Comparison of ENCODE assay signal across 8 mouse cellular contexts in genomic region chr14:17402751-17403479, GRCm38 (mm10).
A peak's percentile ranks its signal among the peaks of the same experiment; 100 is the strongest.
DNase-seq lines count a peak whose midpoint lies in the region; ATAC-seq and TF ChIP-seq lines count a peak whose summit lies in the region.

No protein-coding gene starts in this region.

- peak; percentile 66 for DNase-seq in heart, adult 11 months
- no peak for DNase-seq in heart, embryonic 10.5 days (ENCODE audit: low spot score)
- no peak for DNase-seq in Patski (ENCODE audit: low read depth, low spot score)
- DNase-seq in embryo, embryonic 11 days: peak; percentile 83
- DNase-seq in heart, postnatal 4 days: peak; percentile 49
- DNase-seq in layer of hippocampus, adult 9-10 months (ENCODE audit: low spot score): peak; percentile 17
- peak; percentile 67 for DNase-seq in right cerebral cortex, postnatal 4 days

- H3K9me3 ChIP-seq in heart, embryonic 10.5 days: no peaks in the 10 kb centered on the region

- ATAC-seq in Patski: peak; percentile 69
- peak; percentile 85 for ATAC-seq in megakaryocyte, adult 5-6 weeks (ENCODE audit: poor library complexity, severe bottlenecking)

- no peaks in the 10 kb centered on the region for H3K27me3 ChIP-seq in heart, embryonic 10.5 days (ENCODE audit: insufficient read depth, poor library complexity, severe bottlenecking)
- peaks cover 5% of the 10 kb centered on the region for H3K27me3 ChIP-seq in Patski

- no peak overlapping the region for H3K4me3 ChIP-seq in heart, embryonic 10.5 days

- peak; percentile 79 for TF ChIP-seq CTCF in Patski (IDR thresholded peaks at IDR 0.05)

- POLR2A ChIA-PET in Patski (lab: Charles Lee): no interaction called here

- CTCF ChIA-PET in Patski (lab: Charles Lee): interaction anchor here (0.8 to 1.7 kb wide), 6 partner anchors 13 to 969 kb away, joined by 3 to 6 read pairs (median 4); no protein-coding TSS in a partner anchor

- H3K4me1 ChIP-seq in heart, embryonic 10.5 days: no peaks in the 10 kb centered on the region

- no peak overlapping the region for H3K27ac ChIP-seq in heart, embryonic 10.5 days

- H3K36me3 ChIP-seq in heart, embryonic 10.5 days: no peaks in the 10 kb centered on the region

- 40% methylated on average over 7 of the region's 7 CpGs for WGBS in heart, embryonic 10.5 days

- in situ Hi-C loops in Patski (cut with MboI; ENCODE audit: low pct_unique_long_range_greater_than_20kb): loop anchor here (5.0 to 10.0 kb wide), 4 partner anchors 262 to 971 kb away; partner anchors contain the start of gene Thrb

Comparison
In these comparisons a context has a peak if more than half of its experiments do, and no peak if none do; other contexts are left out.
1. DNase-seq: peak in heart, adult 11 months (single experiment), embryo, embryonic 11 days (single experiment), heart, postnatal 4 days (single experiment), layer of hippocampus, adult 9-10 months (single experiment) and right cerebral cortex, postnatal 4 days (single experiment); none in heart, embryonic 10.5 days (single experiment) and Patski (single experiment).